Mouse (Mus musculus) G1E (cell line): Measurements from ENCODE around the gene Hlx. TPM values are rescaled to one million over a fixed set of nuclear protein-coding genes. Genes with fewer than 3 reads are reported as not detected.

Experiments used
- ATAC-seq: 2 replicates; pipeline ENCODE4 v1.8.0; 2016; ENCODE audit warnings: mild to moderate bottlenecking; ENCODE audit not compliant: insufficient number of reproducible peaks, poor library complexity, low FRiP score, severe bottlenecking; ENCODE audit errors: extremely low read depth
- DNase-seq: peaks from one replicate; pipeline ENCODE4 v3.0.0; 2012; ENCODE audit warnings: low spot score
- H3K27me3 ChIP-seq: 2 replicates; pipeline ENCODE4 v1.6.1; 2012; ENCODE audit warnings: mild to moderate bottlenecking, low read length, inconsistent platforms; ENCODE audit not compliant: insufficient read depth
- H3K36me3 ChIP-seq: replicated peaks from 2 replicates; pipeline ENCODE3; 2012; ENCODE audit warnings: mild to moderate bottlenecking, inconsistent platforms
- H3K4me1 ChIP-seq: 2 replicates; pipeline ENCODE4 v1.6.1; 2012; ENCODE audit warnings: low read depth, low read length, inconsistent platforms, mixed read lengths; ENCODE audit not compliant: insufficient read depth
- H3K4me3 ChIP-seq: 2 replicates; pipeline ENCODE4 v1.5.1; 2012; ENCODE audit warnings: low read depth, mild to moderate bottlenecking, inconsistent platforms, low read length, moderate library complexity, mixed read lengths
- H3K9me3 ChIP-seq: replicated peaks from 2 replicates; pipeline ENCODE4 v1.6.1; 2012; ENCODE audit warnings: inconsistent platforms
- CTCF ChIP-seq: IDR thresholded peaks from 2 replicates; pipeline ENCODE4 v1.5.1; 2012; ENCODE audit warnings: low read depth, low read length, inconsistent platforms, mixed read lengths
- GATA1 ChIP-seq: IDR thresholded peaks from 2 replicates; pipeline ENCODE4 v1.6.1; 2012; ENCODE audit warnings: borderline replicate concordance, low read length, inconsistent platforms, mixed read lengths
- GATA2 ChIP-seq: IDR thresholded peaks from 2 replicates; pipeline ENCODE4 v1.6.1; 2012; ENCODE audit warnings: low read depth, low read length, inconsistent platforms, borderline replicate concordance
- POLR2AphosphoS5 ChIP-seq: IDR thresholded peaks from 2 replicates; pipeline ENCODE4 v1.6.1; 2012; ENCODE audit warnings: low read depth, low read length, inconsistent platforms; ENCODE audit not compliant: insufficient replicate concordance
- TAL1 ChIP-seq: conservative IDR thresholded peaks from 2 replicates; pipeline ENCODE4 v1.6.1; 2012; ENCODE audit warnings: low read depth, low read length, inconsistent platforms, mixed read lengths
- polyA plus RNA-seq: library from polyadenylated mRNA; stranded (reverse); fragments of >175 nt; gene quantifications from 2 replicates; pipeline ENCODE4 v1.2.3, GENCODE M21; 2012
- total RNA-seq, 2 experiments: library from RNA; stranded (forward) in 1 of 2; stranded (reverse) in 1 of 2; fragments of 200-1000 nt in 1 of 2; fragments of >200 nt in 1 of 2; fragmentation: Nextera tagmentation in 1 of 2; gene quantifications; 2 replicates each; pipeline ENCODE4 v1.2.3; 2014 to 2017

The Hlx gene
- total and polyA plus RNA-seq, 3 experiments = 1.8 to 22.8 (median 10.9) TPM

GRCm38 (mm10) chr1:184733300-184734066, 1.1 kb upstream of the Hlx start:
- Histone ChIP-seq H3K27me3 (peaks cover 38% of the 10 kb centered on the region), H3K36me3 (peaks cover 3% of the 10 kb centered on the region), H3K4me3 (peak overlapping the region; percentile 79; the same call in 1 of the 2 replicates), H3K9me3 (no peaks in the 10 kb centered on the region), H3K4me1 (peaks cover 31% of the 10 kb centered on the region)
- TF ChIP-seq TAL1 (no peak), GATA1 (no peak), CTCF (no peak), POLR2AphosphoS5 (no peak), GATA2 (no peak)
- DNase-seq (no peak), ATAC-seq (no peak)

GRCm38 (mm10) chr1:184731644-184732545, 524 bp downstream of the Hlx start:
- H3K36me3 ChIP-seq = peaks cover 14% of the 10 kb centered on the region
- peaks cover 31% of the 10 kb centered on the region for H3K4me1 ChIP-seq
- peak overlapping the region; percentile 79 for H3K4me3 ChIP-seq
- H3K9me3 ChIP-seq = no peaks in the 10 kb centered on the region
- TF ChIP-seq CTCF (no peak), POLR2AphosphoS5 (no peak), GATA1 (no peak), TAL1 (no peak), GATA2 (no peak)
- ATAC-seq (peak; percentile 16), DNase-seq (peak; percentile 61)
- H3K27me3 ChIP-seq = peaks cover 46% of the 10 kb centered on the region

- Histone ChIP-seq H3K9me3 (no peaks in the 10 kb centered on the region), H3K4me1 (peaks cover 31% of the 10 kb centered on the region), H3K27me3 (peaks cover 50% of the 10 kb centered on the region), H3K36me3 (peaks cover 17% of the 10 kb centered on the region), H3K4me3 (peak overlapping the region; percentile 79)
- TF ChIP-seq CTCF = no peak
- TF ChIP-seq GATA1 = no peak
- no peak for TF ChIP-seq GATA2
- no peak for TF ChIP-seq TAL1
- TF ChIP-seq POLR2AphosphoS5 = no peak
- ATAC-seq = no peak
- no peak for DNase-seq
Measured at GRCm38 (mm10) chr1:184731091-184731640, 1.3 kb downstream of the Hlx start.

- no peak for DNase-seq
- Histone ChIP-seq H3K9me3 (no peaks in the 10 kb centered on the region), H3K27me3 (peaks cover 50% of the 10 kb centered on the region), H3K4me3 (peak overlapping the region; percentile 38; the same call in 1 of the 2 replicates), H3K36me3 (peaks cover 17% of the 10 kb centered on the region), H3K4me1 (peaks cover 31% of the 10 kb centered on the region)
- TF ChIP-seq CTCF (no peak), TAL1 (no peak), GATA1 (no peak), POLR2AphosphoS5 (no peak), GATA2 (no peak)
- ATAC-seq = no peak
Measured at GRCm38 (mm10) chr1:184730453-184731013, 1.9 kb downstream of the Hlx start.

- Histone ChIP-seq H3K4me1 (peaks cover 30% of the 10 kb centered on the region), H3K4me3 (no peak overlapping the region; the same call in 1 of the 2 replicates), H3K9me3 (no peaks in the 10 kb centered on the region), H3K27me3 (peaks cover 49% of the 10 kb centered on the region), H3K36me3 (peaks cover 17% of the 10 kb centered on the region)
- no peak for TF ChIP-seq TAL1
- TF ChIP-seq POLR2AphosphoS5 = no peak
- TF ChIP-seq CTCF = no peak
- no peak for TF ChIP-seq GATA2
- no peak for DNase-seq
- ATAC-seq = no peak
Measured at GRCm38 (mm10) chr1:184729357-184730140, 2.9 kb downstream of the Hlx start.
